Mouse (Mus musculus): Measurements from ENCODE around the gene Neurl1a. TPM values are rescaled to one million over a fixed set of nuclear protein-coding genes. Genes with fewer than 3 reads are reported as not detected.

Gene Neurl1a
- polyA plus RNA-seq, 1 experiment from 2014 or later: 1.1 TPM

Small RNA genes lying within 50 kb of the gene (microRNA-seq; reads per million reads assigned to microRNA genes)
- gene Mir6995: not detected

Other genes starting within 250 kb of the Neurl1a start
- gene Ina, start 164.1 kb upstream of the Neurl1a start, polyA plus RNA-seq (2015; fragmentation: Nextera tagmentation; extraction: Ambion mirVana): 0.58 and 0.71 TPM in 2 replicates
- 61.0 and 69.1 TPM in 2 replicates for gene Nt5c2, start 163.7 kb upstream of the Neurl1a start, polyA plus RNA-seq (2015; fragmentation: Nextera tagmentation; extraction: Ambion mirVana)
- gene Pcgf6, start 127.9 kb upstream of the Neurl1a start, polyA plus RNA-seq (2015; fragmentation: Nextera tagmentation; extraction: Ambion mirVana): 11.3 and 13.7 TPM in 2 replicates
- 4.3 TPM in 2 replicates for gene Taf5, start 111.1 kb upstream of the Neurl1a start, polyA plus RNA-seq (2015; fragmentation: Nextera tagmentation; extraction: Ambion mirVana)
- 965 and 1,062 TPM in 2 replicates for gene Usmg5, start 88.2 kb upstream of the Neurl1a start, polyA plus RNA-seq (2015; fragmentation: Nextera tagmentation; extraction: Ambion mirVana)
- 6.5 and 6.8 TPM in 2 replicates for gene Pdcd11, start 88.1 kb upstream of the Neurl1a start, polyA plus RNA-seq (2015; fragmentation: Nextera tagmentation; extraction: Ambion mirVana)
- 1.6 and 1.9 TPM in 2 replicates for gene Calhm2, start 40.5 kb upstream of the Neurl1a start, polyA plus RNA-seq (2015; fragmentation: Nextera tagmentation; extraction: Ambion mirVana)
- not detected in 2 replicates for gene Calhm1, start 34.6 kb upstream of the Neurl1a start, polyA plus RNA-seq (2015; fragmentation: Nextera tagmentation; extraction: Ambion mirVana)
- not detected in 2 replicates for gene Calhm3, start 21.1 kb upstream of the Neurl1a start, polyA plus RNA-seq (2015; fragmentation: Nextera tagmentation; extraction: Ambion mirVana)

All from liver, embryonic 13.5 days (tissue).